Mouse (Mus musculus): ENCODE measurements around the gene Kpna1. TPM values are rescaled to one million over a fixed set of nuclear protein-coding genes. Genes with fewer than 3 reads are reported as not detected.

Gene Kpna1
- polyA plus RNA-seq, 1 experiment from 2014 or later: 72.9 TPM

DNA sequence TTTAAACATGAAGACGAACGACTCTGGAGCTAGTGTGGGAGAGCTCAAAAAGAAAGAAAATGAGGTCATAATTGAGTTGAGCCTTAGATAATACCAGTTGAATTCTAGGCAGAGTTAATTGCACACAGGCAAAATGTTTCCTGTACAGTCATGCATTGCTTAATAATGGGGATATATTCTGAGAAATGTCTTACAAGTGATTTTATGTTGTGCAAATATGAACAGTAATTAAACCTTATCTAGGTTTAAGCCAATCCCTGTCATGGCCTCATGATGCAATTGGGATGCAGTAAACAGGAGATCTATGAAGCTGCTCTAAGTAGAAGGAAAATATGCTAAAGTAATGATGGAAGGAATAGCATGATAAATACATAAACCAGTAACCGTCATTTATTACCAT, 96.2 kb downstream of the Kpna1 start:
- 97% methylated on average over 3 of the region's 3 CpGs for WGBS
- H3K9me3 ChIP-seq: no peaks in the 10 kb centered on the region
- no peak overlapping the region for H3K9ac ChIP-seq
- no peak overlapping the region for H3K4me3 ChIP-seq
- no peak for ATAC-seq (ENCODE audit: low FRiP score, low read depth)
- H3K27me3 ChIP-seq: no peaks in the 10 kb centered on the region
- H3K27ac ChIP-seq (replicated peaks): no peak overlapping the region
- peaks cover 14% of the 10 kb centered on the region for H3K4me1 ChIP-seq (replicated peaks)
- H3K4me2 ChIP-seq: no peak overlapping the region
- H3K36me3 ChIP-seq: no peaks in the 10 kb centered on the region

DNA sequence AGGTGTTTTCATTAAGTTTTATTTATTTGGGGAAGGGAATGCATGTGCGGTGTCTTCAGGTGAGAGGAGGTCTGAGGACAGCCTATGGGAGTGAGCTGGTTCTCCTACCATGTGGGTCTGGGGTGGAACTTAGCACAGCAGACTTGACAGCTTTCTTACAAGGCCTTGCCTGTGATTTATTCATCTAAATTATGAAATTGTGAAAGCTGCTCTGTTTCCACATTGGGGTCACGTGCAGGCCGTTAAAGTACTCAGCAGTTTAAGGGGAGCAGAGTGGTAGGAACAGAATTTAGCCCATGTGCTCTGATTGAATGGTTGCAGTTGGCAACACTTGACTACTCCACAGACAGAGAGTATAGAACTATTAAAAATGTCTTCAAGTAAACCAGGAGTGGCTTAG, 101.4 kb downstream of the Kpna1 start:
- ATAC-seq (ENCODE audit: low FRiP score, low read depth): no peak
- Histone ChIP-seq H3K4me2 (no peak overlapping the region), H3K27ac (replicated peaks) (no peak overlapping the region), H3K27me3 (no peaks in the 10 kb centered on the region), H3K4me1 (replicated peaks) (no peaks in the 10 kb centered on the region), H3K9ac (no peak overlapping the region), H3K36me3 (no peaks in the 10 kb centered on the region), H3K4me3 (no peak overlapping the region), H3K9me3 (no peaks in the 10 kb centered on the region)
- WGBS: 99% methylated on average over 3 of the region's 3 CpGs

Other genes with a start within 250 kb of the Kpna1 start
- 33.9 and 34.8 TPM in 2 replicates for gene Dirc2, start 209.4 kb upstream of the Kpna1 start, polyA plus RNA-seq (2015; fragmentation: Nextera tagmentation; extraction: Ambion mirVana)
- 14.5 and 17.1 TPM in 2 replicates for gene Hspbap1, start 208.4 kb upstream of the Kpna1 start, polyA plus RNA-seq (2015; fragmentation: Nextera tagmentation; extraction: Ambion mirVana)
- gene Parp14, start 107.2 kb upstream of the Kpna1 start, polyA plus RNA-seq (2015; fragmentation: Nextera tagmentation; extraction: Ambion mirVana): 0.34 and 0.77 TPM in 2 replicates
- gene Parp9, start 40.3 kb upstream of the Kpna1 start, polyA plus RNA-seq (2015; fragmentation: Nextera tagmentation; extraction: Ambion mirVana): 1.8 and 2.8 TPM in 2 replicates
- gene Dtx3l, start 39.6 kb upstream of the Kpna1 start, polyA plus RNA-seq (2015; fragmentation: Nextera tagmentation; extraction: Ambion mirVana): 1.5 and 2.0 TPM in 2 replicates
- gene Wdr5b, start 62.4 kb downstream of the Kpna1 start, polyA plus RNA-seq (2015; fragmentation: Nextera tagmentation; extraction: Ambion mirVana): 12.3 and 12.4 TPM in 2 replicates
- gene Fam162a, start 92.8 kb downstream of the Kpna1 start, polyA plus RNA-seq (2015; fragmentation: Nextera tagmentation; extraction: Ambion mirVana): 138 and 151 TPM in 2 replicates
- gene Ccdc58, start 92.9 kb downstream of the Kpna1 start, polyA plus RNA-seq (2015; fragmentation: Nextera tagmentation; extraction: Ambion mirVana): 27.6 and 28.8 TPM in 2 replicates
- gene Csta1, start 152.5 kb downstream of the Kpna1 start, polyA plus RNA-seq (2015; fragmentation: Nextera tagmentation; extraction: Ambion mirVana): 0.06 TPM in 1 of 2 replicates, not detected in the other
- not detected in 2 replicates for gene Stfa2l1, start 178.1 kb downstream of the Kpna1 start, polyA plus RNA-seq (2015; fragmentation: Nextera tagmentation; extraction: Ambion mirVana)
- gene Gm5483, start 205.5 kb downstream of the Kpna1 start, polyA plus RNA-seq (2015; fragmentation: Nextera tagmentation; extraction: Ambion mirVana): 0.62 and 0.67 TPM in 2 replicates
- not detected in 2 replicates for gene Gm5416, start 231.7 kb downstream of the Kpna1 start, polyA plus RNA-seq (2015; fragmentation: Nextera tagmentation; extraction: Ambion mirVana)
- not detected in 2 replicates for gene 2010005H15Rik, start 242.7 kb downstream of the Kpna1 start, polyA plus RNA-seq (2015; fragmentation: Nextera tagmentation; extraction: Ambion mirVana)